Mouse (Mus musculus) C2C12 (cell line): ENCODE results near the gene Rpa1.

ENCODE experiments used
- CEBPB ChIP-seq: IDR thresholded peaks from one replicate; pipeline ENCODE4 v1.6.1; 2011; ENCODE audit warnings: low read depth, mild to moderate bottlenecking, control low read depth, moderate library complexity
- CTCF ChIP-seq: IDR thresholded peaks from one replicate; pipeline ENCODE4 v1.5.1; 2011; ENCODE audit not compliant: control insufficient read depth, insufficient read depth, insufficient read length
- MAX ChIP-seq: IDR thresholded peaks from one replicate; pipeline ENCODE4 v1.6.1; 2011; ENCODE audit warnings: mild to moderate bottlenecking, control low read depth

DNA sequence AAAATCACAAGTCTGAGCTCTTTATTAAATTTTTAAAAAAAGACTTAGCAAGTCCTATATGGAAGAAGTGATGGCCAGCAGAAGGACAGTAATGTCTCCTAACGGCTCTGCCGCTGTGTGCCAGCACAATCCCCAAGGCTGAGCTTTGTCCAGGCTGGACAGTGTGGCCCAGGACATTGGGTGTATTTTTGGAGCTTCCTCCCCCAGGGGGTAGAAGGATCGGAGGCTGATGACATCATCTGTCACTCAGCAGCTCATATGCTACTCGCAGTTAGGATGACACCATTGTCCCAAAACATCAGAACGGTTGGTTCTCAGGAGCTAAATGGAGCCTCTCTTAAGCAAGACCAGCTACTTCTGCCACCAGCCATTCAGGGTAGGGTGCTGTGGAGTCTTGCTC lies 79.6 kb downstream of the Rpa1 start:
- TF ChIP-seq CTCF (no peak), CEBPB (no peak), MAX (no peak)
